Mouse (Mus musculus): ENCODE measurements around the gene Gm8212. TPM values are rescaled to one million over a fixed set of nuclear protein-coding genes. Genes with fewer than 3 reads are reported as not detected.

The Gm8212 gene
- not detected for polyA plus RNA-seq (2017; shearing (Covaris generic))

DNA sequence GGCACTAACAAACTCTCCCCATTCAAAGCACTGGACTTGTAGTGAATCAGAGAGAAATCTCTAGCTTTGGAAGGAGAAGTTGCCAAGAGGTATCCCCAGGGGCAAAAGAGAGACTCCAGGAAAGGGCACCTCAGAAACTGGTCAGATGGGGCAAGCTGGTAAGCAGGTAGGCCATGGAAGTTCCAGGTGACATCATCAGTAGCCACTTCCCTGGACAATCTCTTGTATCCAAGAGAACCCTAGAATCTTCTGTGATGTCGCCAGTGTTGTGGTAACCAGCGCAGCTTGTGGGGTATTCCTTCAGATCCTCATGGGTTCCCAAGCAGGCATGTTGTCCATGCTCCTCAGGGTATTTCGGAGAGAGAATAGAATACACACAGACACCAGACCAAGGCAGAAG lies at the start of gene Gm8212:
Gene Gm8212, plus strand, starts transcription at position 301 of the 400 bp plus-strand sequence.

GRCm38 (mm10) chr14:44213154-44213553 lies 15.7 kb downstream of the Gm8212 start, which contains the start of gene 4930503E14Rik:
Gene 4930503E14Rik, minus strand, starts transcription at chr14:44213254.

Other genes with a start within 250 kb of the Gm8212 start
- not detected for gene Ang5, start 240.6 kb upstream of the Gm8212 start, polyA plus RNA-seq (2017; shearing (Covaris generic))
- not detected for gene Ang6, start 195.4 kb upstream of the Gm8212 start, polyA plus RNA-seq (2017; shearing (Covaris generic))
- gene Ear2, start 95.0 kb upstream of the Gm8212 start, polyA plus RNA-seq (2017; shearing (Covaris generic)), result 1.3 TPM
- not detected for gene Gm3327, start 73.8 kb upstream of the Gm8212 start, polyA plus RNA-seq (2017; shearing (Covaris generic))
- not detected for gene 4930503E14Rik, start 15.6 kb downstream of the Gm8212 start, polyA plus RNA-seq (2017; shearing (Covaris generic))
- not detected for gene Gm8220, start 87.9 kb downstream of the Gm8212 start, polyA plus RNA-seq (2017; shearing (Covaris generic))
- gene Gm5930, start 140.9 kb downstream of the Gm8212 start, polyA plus RNA-seq (2017; shearing (Covaris generic)), result not detected
- not detected for gene Gm8229, start 167.7 kb downstream of the Gm8212 start, polyA plus RNA-seq (2017; shearing (Covaris generic))
- gene Gm3371, start 213.0 kb downstream of the Gm8212 start, polyA plus RNA-seq (2017; shearing (Covaris generic)), result not detected
- not detected for gene Gm8232, start 236.0 kb downstream of the Gm8212 start, polyA plus RNA-seq (2017; shearing (Covaris generic))

Data from activated CD4-positive, CD25-positive, alpha-beta regulatory T cell, adult 9 weeks (primary cell).